Mouse (Mus musculus): ENCODE data around the gene Gm38392.

Gene Gm38392

GRCm38 (mm10) chr3:88215553-88216004 is 71.4 kb downstream of the Gm38392 start:
- no peak for DNase-seq (ENCODE audit: low spot score in 2 of 2)

DNA sequence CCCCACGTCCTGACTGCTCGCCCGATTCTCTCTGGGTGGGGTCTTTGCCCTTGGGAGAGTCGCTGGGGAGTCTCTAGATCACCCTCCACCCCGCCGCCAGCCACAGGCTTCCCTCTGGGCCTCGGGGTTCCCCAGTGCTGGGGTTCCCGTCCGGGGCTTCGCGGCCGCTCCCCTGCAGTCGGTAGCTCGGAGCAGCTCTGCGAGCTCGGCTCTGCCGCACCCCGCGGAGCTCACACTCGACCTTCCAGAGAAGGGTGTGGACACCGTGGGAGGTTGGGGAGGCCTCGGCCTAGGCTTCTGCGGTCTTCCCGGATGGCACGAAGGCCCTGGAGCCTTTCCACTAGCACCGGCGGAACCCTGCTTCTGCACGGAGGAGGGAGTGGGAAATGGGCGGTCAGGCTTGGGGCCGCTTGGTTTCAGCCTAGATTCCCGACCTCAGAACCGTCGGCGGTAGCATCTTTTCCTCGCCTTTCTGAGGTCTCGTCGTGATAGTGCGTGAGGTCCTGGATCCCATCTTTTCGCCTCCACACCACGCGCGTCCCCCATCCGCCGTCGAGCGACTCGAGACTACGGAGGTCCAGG is 71.9 kb downstream of the Gm38392 start:
- DNase-seq (ENCODE audit: low spot score in 2 of 2): no peak

- DNase-seq (ENCODE audit: low spot score in 2 of 2): no peak
Measured at GRCm38 (mm10) chr3:88214197-88214938, 72.6 kb downstream of the Gm38392 start.

DNA sequence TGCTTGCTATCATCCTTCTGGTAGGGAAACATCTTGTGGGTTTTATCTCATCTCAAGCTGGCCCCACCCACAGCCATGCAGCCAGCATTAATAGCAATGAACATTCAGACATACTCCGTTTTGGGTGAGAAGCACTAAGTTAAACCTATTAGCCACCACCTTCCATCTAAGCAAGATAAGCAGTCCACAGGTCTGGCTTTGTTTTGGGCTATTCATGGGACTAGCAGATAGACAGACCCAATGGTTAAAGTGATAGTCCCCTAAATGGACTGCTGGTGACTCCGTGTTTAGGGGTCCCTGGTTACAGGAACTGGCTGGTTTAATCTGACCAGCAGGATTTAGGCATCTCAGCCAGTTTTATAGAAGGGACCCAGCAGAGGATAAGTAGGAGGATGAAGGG is 74.0 kb downstream of the Gm38392 start:
- DNase-seq (ENCODE audit: low spot score in 2 of 2): no peak

DNA sequence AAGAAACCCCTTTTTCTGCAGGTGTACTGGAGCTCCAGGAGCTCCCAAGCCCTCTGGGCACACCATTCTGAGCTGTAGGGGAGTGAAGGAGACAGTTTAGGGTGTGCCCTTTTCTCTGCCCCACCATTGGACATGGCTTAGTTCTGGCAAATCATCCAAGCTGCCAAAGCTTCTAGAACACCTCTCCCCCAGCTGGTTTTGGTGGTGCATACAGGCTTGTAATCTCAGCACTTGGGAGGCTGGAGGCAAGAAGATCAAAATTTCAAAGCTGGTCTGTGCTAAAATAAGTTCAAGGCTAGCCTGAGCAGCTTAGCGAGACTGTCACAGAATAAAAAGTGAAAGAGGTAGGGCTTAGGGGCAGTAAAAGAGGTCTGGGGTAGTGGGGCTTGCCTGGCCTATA is 74.7 kb downstream of the Gm38392 start:
- no peak for DNase-seq (ENCODE audit: low spot score in 2 of 2)

DNA sequence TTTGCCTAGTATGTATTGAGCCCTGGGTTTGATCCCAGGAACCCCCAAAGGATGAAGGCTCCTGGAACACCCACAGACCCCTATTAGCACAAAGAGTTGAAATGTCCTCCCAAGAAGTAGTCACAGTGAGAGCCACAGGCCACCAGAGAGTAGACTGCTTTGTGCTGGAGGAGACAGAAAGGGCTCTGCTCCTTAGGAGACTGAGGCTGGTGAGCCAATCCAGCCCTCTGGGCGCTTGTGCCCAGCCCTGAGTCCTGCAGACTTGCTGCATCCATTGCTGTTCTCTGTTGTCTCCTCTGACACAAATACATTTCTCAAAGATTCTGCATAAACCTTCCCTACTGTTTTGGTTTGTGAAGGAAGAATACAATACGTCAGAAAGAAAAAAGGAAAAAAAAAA is 76.1 kb downstream of the Gm38392 start:
- DNase-seq (ENCODE audit: low spot score in 2 of 2): no peak

DNA sequence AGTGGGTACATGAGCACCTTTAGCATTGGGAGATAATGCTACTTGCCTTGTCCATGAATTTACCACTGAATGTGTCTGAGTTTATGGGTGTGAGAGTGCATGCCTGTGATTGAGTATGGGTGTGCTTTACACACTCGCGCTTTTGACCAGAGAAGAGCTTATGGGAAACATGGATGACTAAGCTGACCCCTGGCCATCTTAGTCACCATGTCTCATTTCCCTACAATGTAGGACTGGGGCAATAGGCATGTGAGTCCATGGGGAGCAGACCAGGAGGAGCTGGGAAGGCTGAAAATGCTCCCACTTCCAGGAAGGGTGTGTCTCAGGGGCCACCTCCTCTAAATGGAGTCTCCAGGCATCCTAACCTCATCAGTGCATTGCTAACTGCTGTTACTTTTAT is 76.9 kb downstream of the Gm38392 start:
- DNase-seq (ENCODE audit: low spot score in 2 of 2): no peak

DNA sequence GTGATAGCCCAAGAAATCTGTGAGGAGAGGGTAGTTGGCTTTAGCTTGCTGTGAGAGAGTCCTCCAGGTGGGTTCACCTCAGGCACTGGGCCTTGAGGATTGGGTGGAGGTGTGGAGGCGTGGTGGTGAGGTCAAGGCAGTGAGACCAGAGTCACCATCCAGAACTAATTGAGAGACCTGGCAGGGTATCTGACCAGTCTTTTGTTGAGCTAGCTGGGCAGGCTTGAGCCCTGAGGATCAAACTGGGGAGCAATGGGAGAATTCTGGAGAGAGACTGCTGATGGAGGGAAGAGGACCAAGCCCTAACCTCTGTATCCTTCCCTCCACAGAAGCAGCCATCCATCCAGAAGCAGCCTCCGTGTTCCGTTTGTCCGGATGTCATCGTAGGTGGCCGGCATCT is 77.7 kb downstream of the Gm38392 start:
- no peak for DNase-seq (ENCODE audit: low spot score in 2 of 2)

- DNase-seq (ENCODE audit: low spot score in 2 of 2): no peak
Measured at GRCm38 (mm10) chr3:88208226-88208720, 78.7 kb downstream of the Gm38392 start.

DNA sequence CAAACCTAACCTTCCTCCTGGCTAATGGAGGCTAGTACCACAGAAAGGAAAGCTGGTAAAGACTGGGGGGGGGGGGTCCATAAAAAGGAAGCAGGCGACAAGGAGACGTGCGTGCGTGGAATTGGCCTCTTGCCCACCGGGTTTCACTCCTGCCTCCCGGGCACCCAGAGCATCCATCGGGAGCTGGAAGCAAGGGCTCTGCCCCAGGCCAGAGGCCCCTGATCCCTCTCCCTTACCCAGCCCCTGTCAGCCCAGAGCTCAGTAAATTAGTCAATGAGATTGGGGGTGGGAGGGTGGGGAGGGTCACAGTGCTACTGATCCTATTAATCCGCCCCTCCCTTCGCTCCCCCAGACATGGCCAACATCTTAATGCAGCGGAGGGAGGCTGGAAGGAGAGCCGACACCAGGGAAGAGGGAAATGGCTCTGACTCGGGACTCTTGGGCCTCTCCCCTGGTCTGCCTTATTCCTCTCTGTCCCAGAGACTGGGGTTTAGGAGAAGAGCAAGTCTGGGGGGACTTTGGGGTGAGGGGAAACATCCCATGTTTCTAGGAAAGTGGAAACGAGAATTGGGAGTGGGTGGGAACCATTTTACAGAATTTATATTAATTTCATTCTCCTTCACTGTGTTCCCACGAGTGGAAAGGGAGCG is 79.4 kb downstream of the Gm38392 start:
- DNase-seq (ENCODE audit: low spot score in 2 of 2): no peak

GRCm38 (mm10) chr3:88206901-88207371 is 80.1 kb downstream of the Gm38392 start:
- no peak for DNase-seq (ENCODE audit: low spot score in 2 of 2)

DNA sequence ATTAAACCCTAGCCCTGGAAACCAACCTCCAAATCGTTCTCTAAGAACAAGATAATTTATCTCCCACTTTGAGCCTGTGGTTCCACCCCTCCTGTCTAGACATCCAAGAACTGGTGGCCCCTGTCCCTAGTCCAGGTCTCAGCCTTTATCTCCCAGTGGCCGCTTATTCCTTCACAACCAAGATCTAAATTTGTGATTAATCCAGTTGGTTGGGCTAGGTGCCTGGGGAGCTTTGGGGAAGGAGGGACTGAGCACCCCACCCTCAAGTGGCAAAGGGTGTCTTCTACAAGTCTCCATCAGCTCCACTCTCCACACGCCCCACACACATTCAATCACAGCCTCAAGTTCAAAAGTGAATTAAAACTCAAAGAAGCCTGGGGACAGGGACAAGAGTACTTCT is 80.5 kb downstream of the Gm38392 start:
- no peak for DNase-seq (ENCODE audit: low spot score in 2 of 2)

- no peak for DNase-seq (ENCODE audit: low spot score in 2 of 2)
Measured at GRCm38 (mm10) chr3:88205563-88206491, 81.2 kb downstream of the Gm38392 start.

DNA sequence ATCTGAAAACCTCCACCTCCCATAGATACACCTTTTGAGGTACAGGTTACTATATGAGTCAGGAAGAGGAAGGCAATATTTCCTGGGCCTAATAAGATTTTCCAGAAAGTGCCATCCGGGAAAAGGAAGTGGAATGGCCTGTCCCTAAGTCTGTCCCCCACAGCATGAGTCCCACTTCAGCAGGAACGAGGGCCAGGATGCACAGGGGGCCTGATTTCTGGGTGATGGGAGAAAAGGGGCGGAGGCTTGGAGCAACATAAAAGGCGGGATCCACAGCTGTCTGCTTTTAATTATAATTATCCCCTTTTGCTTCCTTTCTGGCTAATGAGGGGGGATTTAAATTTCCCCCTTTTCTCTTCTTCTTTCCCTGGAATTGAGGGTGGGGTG is 81.8 kb downstream of the Gm38392 start:
- no peak for DNase-seq (ENCODE audit: low spot score in 2 of 2)

DNA sequence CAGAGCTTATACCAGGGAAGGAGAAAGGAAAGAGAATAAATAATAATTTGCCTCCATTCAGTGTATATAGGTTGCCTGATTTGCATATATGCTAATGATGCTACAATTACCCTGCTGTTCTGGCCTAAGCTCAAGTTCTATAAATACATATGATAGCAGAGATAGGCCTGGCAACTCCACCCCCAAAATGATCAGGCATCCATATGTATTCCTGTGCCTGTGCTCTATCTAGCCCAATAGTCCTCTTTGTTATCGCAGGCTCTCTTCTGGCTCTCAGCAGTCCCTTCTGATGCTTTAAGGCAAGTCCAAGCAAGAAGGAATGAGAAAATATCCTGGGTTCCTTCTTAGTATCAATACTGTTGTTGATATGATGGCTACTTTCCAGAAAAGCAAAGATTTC is 82.3 kb downstream of the Gm38392 start:
- DNase-seq (ENCODE audit: low spot score in 2 of 2): no peak

DNA sequence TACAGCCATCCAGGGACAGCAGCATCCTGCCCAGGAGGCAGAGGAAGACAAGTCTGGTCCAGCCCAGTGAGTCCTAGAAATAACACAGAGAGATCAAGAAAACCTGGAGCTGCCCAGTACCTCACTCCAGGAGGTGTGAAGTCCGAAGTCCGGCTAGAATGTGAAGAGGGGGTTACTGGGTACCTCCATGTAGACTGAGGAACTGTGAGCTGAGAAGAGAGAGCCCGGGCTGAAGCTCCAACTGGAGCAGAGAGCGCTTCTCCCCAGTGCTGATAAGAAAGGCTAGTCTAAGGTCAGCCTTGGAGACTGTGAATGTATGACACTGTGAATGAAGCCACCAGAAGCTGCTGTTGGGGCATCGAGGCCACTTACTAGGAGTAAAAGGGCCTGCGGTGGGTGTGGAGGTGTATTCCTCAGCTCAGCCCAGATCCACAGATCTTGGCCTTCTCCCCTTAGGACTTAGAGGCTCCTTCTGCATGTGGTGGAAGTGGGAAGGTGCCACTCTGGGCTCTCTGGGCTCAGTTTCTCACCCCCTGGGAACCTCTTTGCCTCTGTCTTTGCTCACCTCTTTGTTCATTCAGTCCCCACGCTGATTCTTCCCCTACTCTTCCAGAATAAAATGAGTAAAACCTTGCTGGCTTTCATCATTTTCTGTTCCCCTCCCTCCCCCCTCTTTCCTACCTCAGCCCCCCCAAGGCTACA is 82.9 kb downstream of the Gm38392 start:
- DNase-seq (ENCODE audit: low spot score in 2 of 2): no peak

GRCm38 (mm10) chr3:88203456-88203855 is 83.6 kb downstream of the Gm38392 start:
- no peak for DNase-seq (ENCODE audit: low spot score in 2 of 2)

DNA sequence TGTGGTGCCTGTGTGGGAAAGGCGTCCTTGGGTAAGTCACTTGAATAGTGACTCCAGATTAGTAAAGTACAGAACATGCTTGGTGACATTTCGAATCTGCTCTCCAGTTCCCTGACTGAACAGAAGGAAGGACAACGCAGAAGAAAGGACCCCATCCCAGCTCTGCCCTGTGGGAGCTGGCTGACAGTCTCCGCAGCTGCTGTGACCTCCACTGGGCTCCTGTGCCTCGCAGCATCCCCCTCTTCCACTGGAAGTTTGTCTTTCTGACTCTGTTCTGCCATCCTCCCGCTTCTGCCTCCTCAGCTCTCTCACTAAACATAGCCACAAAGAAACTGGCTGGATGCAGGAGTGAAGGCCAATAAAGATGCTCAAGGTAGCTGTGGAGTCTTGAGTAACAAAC is 84.0 kb downstream of the Gm38392 start:
- no peak for DNase-seq (ENCODE audit: low spot score in 2 of 2)

DNA sequence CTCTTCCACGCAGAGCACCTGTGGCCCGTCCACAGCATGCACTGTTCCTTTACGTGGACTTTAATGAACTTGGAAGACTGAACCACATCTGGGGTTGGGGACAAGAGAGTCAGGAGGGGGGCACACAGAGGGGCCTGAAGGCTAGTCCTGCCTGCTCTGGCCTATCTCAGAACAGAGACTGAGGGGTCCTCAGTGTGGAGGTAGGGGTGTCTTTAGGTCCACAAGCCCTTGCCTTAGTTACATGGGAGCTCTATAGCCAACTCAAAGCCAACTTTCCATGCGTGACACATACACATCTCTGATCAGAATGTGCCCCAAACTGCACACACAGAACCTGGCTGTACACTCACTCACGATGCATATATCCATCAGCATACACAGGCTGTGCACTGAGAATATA is 85.4 kb downstream of the Gm38392 start:
- no peak for DNase-seq (ENCODE audit: low spot score in 2 of 2)

DNA sequence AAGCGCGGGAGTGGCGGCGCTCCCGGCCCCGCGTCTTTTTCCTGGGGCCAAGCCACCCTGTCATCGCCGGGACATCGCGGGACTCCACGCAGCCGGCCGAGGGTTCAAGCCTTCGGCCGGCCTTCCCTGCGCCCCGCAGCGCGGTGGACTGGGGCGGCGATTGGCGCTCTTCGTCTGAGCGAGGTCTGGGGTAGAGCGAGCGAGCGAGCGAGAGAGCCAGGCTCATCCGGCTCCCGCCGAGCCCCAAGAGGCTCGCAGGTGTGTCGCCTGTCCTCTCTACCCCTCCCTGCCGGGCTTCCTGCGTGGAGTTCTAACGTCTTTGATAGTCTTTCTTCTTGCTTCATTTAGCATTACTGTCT is 86.1 kb downstream of the Gm38392 start:
- no peak for DNase-seq (ENCODE audit: low spot score in 2 of 2)
